Mouse (Mus musculus) hindbrain, embryonic 11.5 days (tissue): ENCODE data around the gene Tbx10. TPM values are rescaled to one million over a fixed set of nuclear protein-coding genes. Genes with fewer than 3 reads are reported as not detected.
A peak's percentile ranks its signal among the peaks of the same experiment; 100 is the strongest.

ENCODE experiments used
- ATAC-seq: fragments of 200-750 bp; cut with Nextera tagmentation; 2 replicates; pipeline ENCODE4 v1.8.0; 2017; ENCODE audit warnings: mild to moderate bottlenecking, moderate TSS enrichment, moderate library complexity; ENCODE audit not compliant: low FRiP score
- DNase-seq: peaks from one replicate; pipeline ENCODE4 v3.0.0-alpha.2; 2015; ENCODE audit warnings: low spot score
- H3K27ac ChIP-seq: fragments of 300-500 bp; sonication (generic); 2 replicates; pipeline ENCODE4 v1.5.1; 2014; ENCODE audit warnings: mild to moderate bottlenecking, low read depth, low read length
- H3K27me3 ChIP-seq: fragments of 300-500 bp; sonication (generic); 2 replicates; pipeline ENCODE4 v1.6.1; 2014; ENCODE audit warnings: mild to moderate bottlenecking, low read length, moderate library complexity, mixed read lengths; ENCODE audit not compliant: control insufficient read depth, insufficient read depth
- H3K36me3 ChIP-seq: fragments of 300-500 bp; sonication (generic); 2 replicates; pipeline ENCODE4 v1.6.1; 2014; ENCODE audit warnings: mild to moderate bottlenecking, low read length, moderate library complexity, mixed read lengths; ENCODE audit not compliant: control insufficient read depth, insufficient read depth
- H3K4me1 ChIP-seq: fragments of 300-500 bp; sonication (generic); replicated peaks from 2 replicates; pipeline ENCODE4 v1.6.1; 2014; ENCODE audit warnings: low read length, mixed read lengths; ENCODE audit not compliant: control insufficient read depth, insufficient read depth
- H3K4me2 ChIP-seq: fragments of 300-500 bp; sonication (generic); replicated peaks from 2 replicates; pipeline ENCODE4 v1.6.1; 2014; ENCODE audit warnings: mild to moderate bottlenecking, low read depth, low read length
- H3K4me3 ChIP-seq: fragments of 300-500 bp; sonication (generic); 2 replicates; pipeline ENCODE4 v1.5.1; 2014; ENCODE audit warnings: low read depth, low read length
- H3K9ac ChIP-seq: fragments of 300-500 bp; sonication (generic); 2 replicates; pipeline ENCODE4 v1.6.1; 2014; ENCODE audit warnings: low read depth, low read length
- H3K9me3 ChIP-seq: fragments of 300-500 bp; sonication (generic); 2 replicates; pipeline ENCODE4 v1.6.1; 2016; ENCODE audit warnings: low read length; ENCODE audit not compliant: control insufficient read depth
- WGBS: fragments of 180-500 bp; shearing (Covaris S2); extraction: QIAGEN DNeasy Blood & Tissue Kit; methylation state at CpG from one replicate; pipeline ENCODE4 v1.1.7; 2014; 5-methylcytosine and 5-hydroxymethylcytosine counted together
- polyA plus RNA-seq: library from polyadenylated mRNA; unstranded; fragments of >200 nt; fragmentation: Nextera tagmentation; extraction: Ambion mirVana; gene quantifications from 2 replicates; pipeline ENCODE4 v1.2.1, GENCODE M21; 2014

Gene Tbx10
- polyA plus RNA-seq, 1 experiment from 2014 or later: 2.3 TPM

GRCm38 (mm10) chr19:4017921-4018587 lies 25.5 kb downstream of the Tbx10 start:
- H3K9ac ChIP-seq: no peak overlapping the region
- H3K27ac ChIP-seq: no peak overlapping the region
- H3K4me2 ChIP-seq: no peak overlapping the region
- 70% methylated on average over 10 of the region's 10 CpGs for WGBS
- no peaks in the 10 kb centered on the region for H3K27me3 ChIP-seq
- ATAC-seq: no peak
- no peaks in the 10 kb centered on the region for H3K4me1 ChIP-seq
- H3K4me3 ChIP-seq: no peak overlapping the region
- no peak for DNase-seq
- no peaks in the 10 kb centered on the region for H3K9me3 ChIP-seq
- no peaks in the 10 kb centered on the region for H3K36me3 ChIP-seq

DNA sequence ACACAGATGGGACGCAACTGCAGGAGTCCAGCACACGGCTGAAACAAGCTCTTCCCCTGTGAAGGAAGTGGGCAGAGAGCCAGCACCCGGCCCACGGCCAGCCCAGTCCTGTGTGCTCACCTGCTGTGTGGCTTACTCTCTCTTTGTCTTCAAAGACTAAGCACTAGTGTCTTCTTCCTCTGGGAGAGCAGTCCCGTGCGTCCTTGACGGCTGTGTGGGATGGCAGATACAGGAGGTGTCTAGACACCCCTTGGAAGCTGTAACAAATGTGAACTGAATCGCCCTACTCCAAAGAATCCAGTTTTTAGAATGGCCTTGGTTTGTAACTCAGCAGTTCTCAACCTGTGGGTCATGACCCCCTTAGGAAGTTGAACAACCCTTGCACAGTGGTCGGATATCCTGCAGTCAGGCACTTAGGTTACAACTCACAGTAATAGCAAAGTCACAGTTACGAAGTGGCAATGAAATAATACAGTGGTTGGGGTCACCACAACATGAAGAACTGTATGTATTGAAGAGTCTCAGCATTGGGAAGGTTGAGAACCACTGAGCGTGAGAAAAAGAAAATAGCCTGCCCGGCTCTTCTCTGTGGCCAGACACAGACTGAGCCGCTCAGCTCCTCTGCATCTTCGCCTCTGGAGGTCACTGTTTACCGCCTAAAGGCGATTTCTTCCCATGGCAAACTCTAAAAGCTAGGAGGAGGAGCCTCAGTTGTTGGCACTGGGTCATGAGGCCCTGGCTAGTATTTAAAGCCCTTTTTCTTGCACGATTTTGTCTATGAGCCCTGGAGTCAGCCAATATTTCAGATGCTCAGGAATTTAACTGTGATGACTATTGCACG lies 26.4 kb downstream of the Tbx10 start:
- Histone ChIP-seq H3K27me3 (no peaks in the 10 kb centered on the region), H3K36me3 (no peaks in the 10 kb centered on the region), H3K27ac (no peak overlapping the region), H3K4me1 (no peaks in the 10 kb centered on the region), H3K9ac (no peak overlapping the region), H3K9me3 (no peaks in the 10 kb centered on the region), H3K4me2 (no peak overlapping the region), H3K4me3 (no peak overlapping the region)
- WGBS: 37% methylated on average over 18 of the region's 18 CpGs
- ATAC-seq (peak; percentile 35; the same call in 1 of the 2 replicates), DNase-seq (peak; percentile 71)

DNA sequence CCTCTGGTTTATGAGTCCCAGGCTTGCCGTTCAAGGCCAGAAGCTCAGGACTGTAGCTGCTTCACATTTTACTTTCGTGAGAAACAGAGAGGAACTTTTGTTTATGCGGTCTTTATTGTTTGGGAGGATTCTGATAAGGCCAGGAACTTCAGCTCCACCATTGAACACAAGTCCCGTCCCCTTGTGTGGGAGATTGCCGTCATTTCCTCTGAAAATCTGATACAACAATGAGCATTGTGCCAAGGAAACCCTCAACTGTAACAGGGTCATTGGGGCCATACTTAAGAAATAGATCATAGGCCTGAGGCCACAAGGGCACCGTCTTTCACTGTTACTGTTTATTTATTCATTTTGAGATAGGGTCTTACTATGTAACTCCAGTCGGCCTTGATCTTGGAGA lies 30.6 kb downstream of the Tbx10 start:
- WGBS: 83% methylated on average over 7 of the region's 7 CpGs
- no peak overlapping the region for H3K4me3 ChIP-seq

DNA sequence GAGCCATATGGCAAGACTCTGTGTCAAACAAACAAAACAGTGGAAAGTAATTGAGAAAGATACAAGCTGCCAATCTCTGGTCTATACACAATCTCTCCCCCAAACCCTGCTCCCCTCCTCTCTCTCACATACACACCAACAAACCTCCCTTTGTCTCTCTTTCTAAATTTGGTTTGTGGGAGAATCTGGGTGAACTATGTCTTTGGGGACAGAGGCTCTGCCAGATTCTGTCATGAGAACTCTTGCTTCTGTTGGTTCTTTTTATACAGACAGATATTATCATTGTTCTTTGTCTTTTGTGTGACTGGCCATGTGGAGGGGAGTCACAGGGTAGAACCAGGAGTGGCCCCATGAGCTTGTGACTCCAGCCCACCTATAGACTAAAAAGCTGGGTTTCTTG lies 35.0 kb downstream of the Tbx10 start:
- no peak overlapping the region for H3K27ac ChIP-seq
- DNase-seq (no peak), ATAC-seq (no peak)
- no peaks in the 10 kb centered on the region for H3K9me3 ChIP-seq
- no peaks in the 10 kb centered on the region for H3K4me1 ChIP-seq
- no peak overlapping the region for H3K4me2 ChIP-seq
- no peaks in the 10 kb centered on the region for H3K36me3 ChIP-seq
- H3K9ac ChIP-seq: no peak overlapping the region
- no peaks in the 10 kb centered on the region for H3K27me3 ChIP-seq
- H3K4me3 ChIP-seq: no peak overlapping the region

More for the DNA sequence above, 30.6 kb downstream of the Tbx10 start:
- no peaks in the 10 kb centered on the region for H3K4me1 ChIP-seq
- H3K27ac ChIP-seq: no peak overlapping the region
- ATAC-seq (no peak), DNase-seq (no peak)
- H3K9ac ChIP-seq: no peak overlapping the region
- H3K36me3 ChIP-seq: no peaks in the 10 kb centered on the region
- H3K27me3 ChIP-seq: no peaks in the 10 kb centered on the region
- no peaks in the 10 kb centered on the region for H3K9me3 ChIP-seq
- H3K4me2 ChIP-seq: no peak overlapping the region

- no peaks in the 10 kb centered on the region for H3K9me3 ChIP-seq
- 50% methylated on average over 7 of the region's 7 CpGs for WGBS
Measured at GRCm38 (mm10) chr19:4032668-4033067, 40.1 kb downstream of the Tbx10 start.

GRCm38 (mm10) chr19:4033298-4033697 lies 40.7 kb downstream of the Tbx10 start:
- WGBS: 73% methylated on average over 3 of the region's 3 CpGs
- ATAC-seq (no peak), DNase-seq (no peak)
- Histone ChIP-seq H3K9ac (no peak overlapping the region), H3K4me2 (no peak overlapping the region), H3K4me1 (no peaks in the 10 kb centered on the region), H3K9me3 (no peaks in the 10 kb centered on the region), H3K27ac (no peak overlapping the region), H3K36me3 (no peaks in the 10 kb centered on the region), H3K4me3 (no peak overlapping the region), H3K27me3 (no peaks in the 10 kb centered on the region)

More at GRCm38 (mm10) chr19:4032668-4033067, 40.1 kb downstream of the Tbx10 start:
- H3K4me2 ChIP-seq: no peak overlapping the region
- H3K9ac ChIP-seq: no peak overlapping the region
- H3K27ac ChIP-seq: no peak overlapping the region
- ATAC-seq (no peak), DNase-seq (no peak)
- no peaks in the 10 kb centered on the region for H3K4me1 ChIP-seq
- no peak overlapping the region for H3K4me3 ChIP-seq
- no peaks in the 10 kb centered on the region for H3K27me3 ChIP-seq
- no peaks in the 10 kb centered on the region for H3K36me3 ChIP-seq

DNA sequence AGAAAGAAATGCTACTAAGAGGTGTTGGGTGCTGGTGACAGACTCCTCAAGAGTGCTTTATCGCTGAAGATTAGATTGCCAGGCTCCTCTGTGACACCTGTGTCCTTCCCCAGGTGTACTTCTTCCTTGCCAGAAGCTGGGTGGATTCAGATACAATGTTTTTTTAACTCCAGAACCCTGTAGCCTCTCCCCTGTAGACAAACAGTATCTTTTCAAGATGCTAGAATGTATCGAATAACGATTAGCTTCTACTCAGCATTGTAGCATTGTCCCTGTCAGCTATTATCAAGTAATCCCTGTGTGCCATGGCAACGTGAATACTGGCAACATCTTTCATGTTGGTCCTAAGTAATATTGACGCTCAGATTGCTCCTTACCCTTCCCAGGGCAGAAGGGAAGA lies 41.2 kb downstream of the Tbx10 start:
- Histone ChIP-seq H3K9ac (no peak overlapping the region), H3K9me3 (no peaks in the 10 kb centered on the region), H3K36me3 (no peaks in the 10 kb centered on the region), H3K4me2 (no peak overlapping the region), H3K27me3 (no peaks in the 10 kb centered on the region), H3K27ac (no peak overlapping the region), H3K4me3 (no peak overlapping the region), H3K4me1 (no peaks in the 10 kb centered on the region)
- no peak for ATAC-seq
- no peak for DNase-seq
- WGBS: 78% methylated on average over 5 of the region's 5 CpGs

DNA sequence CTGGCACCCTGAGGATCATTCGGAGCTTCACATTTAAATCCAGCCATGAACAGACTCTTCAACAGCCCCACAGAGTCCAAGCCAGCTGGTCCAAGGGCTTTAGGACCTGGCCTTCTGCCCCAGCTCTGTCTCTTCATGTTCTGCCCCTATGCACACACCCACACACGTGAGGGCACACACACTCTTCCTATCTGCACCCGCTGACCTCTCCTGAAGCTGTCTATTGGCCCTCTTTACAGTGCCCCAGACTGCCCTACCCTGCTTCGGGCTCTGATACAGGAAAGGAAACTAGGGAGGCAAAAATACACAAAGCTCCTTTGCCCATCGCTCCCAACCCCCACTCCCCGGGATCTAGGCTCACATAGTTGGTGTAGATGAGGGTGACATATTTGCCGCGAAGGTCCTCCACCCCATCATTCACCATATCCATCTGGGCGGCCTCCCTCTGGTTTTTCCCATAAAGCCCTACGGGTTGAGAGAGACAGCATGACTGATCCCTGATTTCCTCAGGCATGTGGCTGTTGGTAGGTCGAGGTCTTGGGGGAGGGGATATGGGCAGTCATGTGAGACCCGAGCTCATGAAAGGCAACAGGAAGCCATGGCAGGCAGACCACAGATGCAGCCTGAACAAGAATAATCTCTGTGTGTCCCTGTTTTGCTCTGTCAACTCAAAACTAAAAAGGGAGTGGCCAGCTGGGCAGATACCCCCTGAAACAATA lies 43.9 kb downstream of the Tbx10 start:
- H3K4me2 ChIP-seq: no peak overlapping the region
- no peaks in the 10 kb centered on the region for H3K4me1 ChIP-seq
- H3K27ac ChIP-seq: no peak overlapping the region
- 0 out of 2 replicates have a peak, but pooled peaks have one; percentile 10 for ATAC-seq
- DNase-seq: peak; percentile 28
- no peak overlapping the region; the same call in 1 of the 2 replicates for H3K9ac ChIP-seq
- WGBS: 75% methylated on average over 12 of the region's 12 CpGs
- H3K36me3 ChIP-seq: no peaks in the 10 kb centered on the region
- H3K27me3 ChIP-seq: no peaks in the 10 kb centered on the region
- H3K9me3 ChIP-seq: no peaks in the 10 kb centered on the region
- H3K4me3 ChIP-seq: no peak overlapping the region
